Mouse (Mus musculus) brain, embryonic 14.5 days (tissue): ENCODE results near the gene Plcb4.

Experiments
- CTCF ChIP-seq: fragments of 200-500 bp; IDR thresholded peaks from 2 replicates; pipeline ENCODE4 v1.5.1; 2012; ENCODE audit warnings: inconsistent platforms, mild to moderate bottlenecking, moderate library complexity, borderline replicate concordance; ENCODE audit not compliant: insufficient read depth, insufficient read length; ENCODE audit errors: extremely low read depth
- POLR2A ChIP-seq: fragments of 200-500 bp; IDR thresholded peaks from 2 replicates; pipeline ENCODE4 v1.6.1; 2012; ENCODE audit warnings: mild to moderate bottlenecking, inconsistent platforms, borderline replicate concordance; ENCODE audit not compliant: poor library complexity, insufficient read depth, insufficient read length, severe bottlenecking; ENCODE audit errors: extremely low read depth

GRCm38 (mm10) chr2:135676978-135677501 lies 18.2 kb downstream of the Plcb4 start:
- TF ChIP-seq POLR2A (no peak), CTCF (no peak)
